Mouse (Mus musculus): ENCODE measurements around the gene Mlph.

Gene Mlph

DNA sequence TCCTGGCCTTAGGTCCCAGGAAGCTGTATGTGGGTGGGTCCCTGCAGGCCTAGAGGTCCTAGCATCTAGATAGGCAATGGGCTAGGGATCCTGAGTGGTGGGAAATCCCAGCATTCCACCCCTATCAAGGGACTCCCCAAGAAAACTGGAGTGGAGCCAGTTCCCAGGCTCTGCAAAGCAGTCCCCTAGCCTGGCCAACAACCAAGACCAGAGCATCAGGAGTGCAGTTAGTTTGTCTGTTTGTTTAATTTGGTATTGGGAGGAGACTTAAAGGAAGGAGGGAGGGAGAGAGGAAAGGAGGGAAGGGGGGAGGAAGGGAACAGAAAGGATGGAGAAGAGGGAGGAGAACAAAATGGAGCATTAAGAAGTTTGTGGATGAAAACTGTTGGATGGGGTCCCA, 5.7 kb upstream of the Mlph start:
- no peak for DNase-seq (ENCODE audit: low spot score)

DNA sequence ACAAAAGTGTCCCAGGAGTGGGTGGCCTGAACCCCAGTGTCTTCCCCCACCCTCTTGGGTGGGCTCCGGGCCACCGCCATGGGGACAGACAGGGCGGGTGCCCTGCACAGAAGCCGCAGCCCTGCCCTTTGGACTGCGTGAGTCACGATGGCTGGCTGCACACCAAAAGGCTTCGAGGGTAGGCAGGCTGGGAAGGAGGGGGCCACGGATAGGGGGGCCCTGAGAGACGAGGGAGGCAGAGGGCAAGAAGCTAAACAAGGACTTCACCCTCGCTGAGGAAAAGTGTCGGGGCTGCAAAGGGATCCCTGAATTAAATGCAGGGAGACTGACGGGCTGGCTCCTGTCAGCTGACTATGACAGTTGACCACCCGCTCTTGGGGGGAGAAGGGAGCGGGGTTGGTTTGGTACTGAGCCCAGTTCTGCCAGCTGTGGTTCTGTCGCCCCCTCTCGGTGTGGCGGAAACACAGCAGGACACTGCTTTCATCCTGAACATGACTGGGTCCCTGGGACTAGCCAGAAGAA, 5.2 kb upstream of the Mlph start:
- no peak for DNase-seq (ENCODE audit: low spot score)

DNA sequence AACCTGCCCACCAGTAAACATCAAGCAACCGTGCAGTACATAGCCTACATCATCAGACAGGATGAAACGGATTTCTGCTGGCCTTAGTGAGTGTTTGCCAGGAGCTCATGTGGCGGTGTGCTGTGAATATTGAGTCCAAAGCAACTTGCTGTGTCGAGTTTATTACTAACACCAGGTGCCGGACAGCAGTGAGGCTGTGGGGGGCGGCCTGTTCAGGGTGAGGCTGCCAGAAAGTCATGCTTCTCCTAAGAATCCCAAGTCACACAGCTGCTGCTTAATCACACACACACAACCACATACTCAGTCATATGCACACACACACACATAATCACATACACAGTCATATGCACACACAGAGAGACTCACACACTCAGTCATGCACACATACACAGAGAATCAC, 1.7 kb upstream of the Mlph start:
- no peak for DNase-seq (ENCODE audit: low spot score)

DNA sequence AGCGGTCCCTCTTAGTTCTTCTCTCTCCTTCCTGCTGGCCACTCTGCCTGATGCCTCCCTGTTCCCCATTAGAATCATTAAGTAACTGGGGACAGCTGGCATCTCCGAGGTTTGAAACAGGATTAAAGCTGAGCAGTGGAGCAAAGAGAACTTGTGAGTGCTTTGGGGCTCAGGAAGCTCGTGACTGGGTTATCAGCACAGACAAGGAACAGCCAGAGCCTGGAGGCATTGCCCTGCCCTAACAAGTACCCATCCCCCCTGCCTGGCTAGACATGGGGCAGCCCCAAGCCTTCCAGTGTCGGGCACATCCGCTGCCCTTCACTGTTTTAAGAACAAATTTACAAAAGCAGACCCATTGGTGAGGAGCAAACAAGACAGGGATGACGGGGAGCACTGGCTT, 2.6 kb downstream of the Mlph start:
- peak; percentile 39 for DNase-seq (ENCODE audit: low spot score)

DNA sequence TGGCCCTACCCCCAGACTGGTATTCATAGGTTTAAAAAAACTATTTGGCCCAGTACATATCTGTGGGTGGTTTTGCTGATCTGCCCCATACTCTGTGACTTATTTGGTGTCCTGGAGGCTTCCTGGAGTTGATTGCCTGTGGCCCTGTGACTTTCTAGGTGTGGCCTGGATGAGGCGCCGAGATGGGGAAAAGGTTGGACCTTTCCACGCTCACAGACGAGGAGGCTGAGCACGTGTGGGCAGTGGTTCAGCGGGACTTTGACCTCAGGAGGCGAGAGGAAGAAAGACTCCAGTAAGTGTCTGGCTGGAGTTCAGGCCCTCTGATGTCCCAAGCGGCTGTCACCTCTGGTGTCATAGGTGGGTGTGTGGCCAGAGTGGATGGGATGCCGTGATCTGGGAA, 6.8 kb downstream of the Mlph start:
- DNase-seq (ENCODE audit: low spot score) = no peak

DNA sequence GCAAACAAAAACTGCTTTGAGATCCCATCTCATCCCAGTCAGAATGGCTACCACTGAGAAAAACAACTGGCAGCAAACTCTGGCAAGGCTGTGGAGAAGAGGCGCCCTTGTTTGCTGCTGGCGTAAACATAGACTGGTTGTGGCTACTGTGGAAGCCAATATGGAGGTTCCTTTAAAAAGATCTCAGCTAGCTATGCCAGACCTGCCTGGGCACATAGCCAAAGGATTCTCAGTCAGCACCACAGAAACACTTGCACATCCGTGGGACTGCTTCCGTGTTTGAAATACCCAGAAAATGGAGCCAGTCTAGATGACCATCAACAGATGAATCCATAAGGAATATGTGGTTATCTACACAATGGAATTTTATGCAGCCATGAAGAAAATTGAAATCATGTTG, 11.1 kb downstream of the Mlph start:
- no peak for DNase-seq (ENCODE audit: low spot score)

DNA sequence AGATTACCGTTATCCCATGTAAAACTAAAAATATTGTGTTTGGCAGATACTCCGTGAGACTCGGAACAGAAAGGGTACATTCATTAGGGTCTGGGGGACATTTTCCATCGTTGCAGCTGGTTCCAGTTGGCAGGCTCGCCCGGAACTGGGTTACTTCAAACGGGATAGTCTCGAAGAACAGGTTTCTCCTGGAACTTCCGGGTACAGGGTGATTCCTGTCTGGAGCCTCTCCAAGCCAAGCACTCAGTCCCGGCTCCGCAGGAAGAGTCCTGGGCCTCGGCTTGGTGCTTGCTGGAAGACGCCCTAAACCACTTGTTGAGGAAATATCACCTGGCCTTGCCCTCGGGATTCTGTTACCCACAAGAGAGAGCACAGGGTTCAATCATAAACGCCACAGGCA, 12.4 kb downstream of the Mlph start:
- DNase-seq (ENCODE audit: low spot score) = peak; percentile 40

DNA sequence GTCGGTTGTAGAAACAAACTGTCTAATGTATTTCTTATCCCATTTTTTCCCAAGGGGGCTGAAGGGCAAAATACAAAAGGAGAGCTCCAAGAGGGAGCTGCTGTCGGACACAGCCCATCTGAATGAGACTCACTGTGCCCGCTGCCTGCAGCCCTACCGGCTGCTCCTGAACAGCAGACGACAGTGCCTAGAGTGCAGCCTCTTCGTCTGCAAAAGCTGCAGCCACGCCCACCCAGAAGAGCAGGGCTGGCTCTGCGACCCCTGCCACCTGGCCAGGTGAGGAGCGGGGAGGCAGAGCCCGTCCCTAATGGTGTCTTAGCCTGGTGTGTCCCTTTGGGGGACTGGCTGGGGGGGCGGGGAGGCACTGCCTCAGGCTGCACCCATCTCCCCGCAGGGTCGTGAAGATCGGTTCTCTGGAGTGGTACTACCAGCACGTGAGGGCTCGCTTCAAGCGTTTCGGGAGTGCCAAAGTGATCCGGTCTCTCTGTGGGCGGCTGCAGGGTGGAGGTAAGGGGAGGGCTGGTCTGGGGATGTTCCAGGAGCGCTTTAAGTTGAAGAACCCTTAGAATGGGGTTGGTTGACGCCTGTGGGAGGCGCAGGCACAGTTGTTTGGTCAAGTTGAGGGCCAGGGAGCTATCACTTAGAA, 13.2 kb downstream of the Mlph start:
- DNase-seq (ENCODE audit: low spot score) = no peak

DNA sequence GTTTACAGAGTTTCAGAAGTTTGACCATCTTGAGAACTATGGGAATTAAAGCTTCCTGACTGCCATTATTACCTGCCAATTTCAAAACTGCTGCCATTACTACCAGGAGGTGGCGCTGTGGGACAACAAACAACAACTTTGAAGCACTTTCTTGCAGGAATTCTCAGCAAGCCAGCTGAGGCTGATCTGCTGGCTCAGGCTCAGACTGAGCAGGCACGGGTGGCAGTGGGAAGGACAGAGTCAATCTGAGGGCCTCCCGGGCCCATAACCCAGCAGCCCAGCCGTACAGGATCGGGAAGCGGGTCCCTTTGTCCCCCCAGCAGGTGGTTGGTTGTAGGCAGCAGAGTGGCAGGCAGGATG, 13.7 kb downstream of the Mlph start:
- DNase-seq (ENCODE audit: low spot score) = peak; percentile 72

DNA sequence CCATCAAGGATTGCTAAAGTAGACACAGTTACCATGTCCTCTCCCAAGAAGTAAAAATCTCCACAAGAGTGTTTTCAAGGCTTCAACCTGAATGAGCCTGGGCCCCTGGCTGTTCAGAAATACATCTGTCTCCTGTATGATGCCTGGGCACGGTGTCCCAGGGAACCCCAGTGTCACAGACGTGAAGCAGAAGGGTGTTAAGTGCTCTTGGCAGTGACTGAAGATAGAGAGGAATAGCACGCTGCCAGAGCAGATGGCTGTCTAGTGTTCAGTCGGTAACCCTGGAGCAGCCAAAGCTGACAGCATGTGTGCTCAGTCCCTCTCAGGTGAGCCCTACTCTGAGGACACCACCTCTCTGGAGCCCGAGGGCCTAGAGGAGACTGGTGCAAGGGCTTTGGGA, 18.1 kb downstream of the Mlph start:
- no peak for DNase-seq (ENCODE audit: low spot score)

DNA sequence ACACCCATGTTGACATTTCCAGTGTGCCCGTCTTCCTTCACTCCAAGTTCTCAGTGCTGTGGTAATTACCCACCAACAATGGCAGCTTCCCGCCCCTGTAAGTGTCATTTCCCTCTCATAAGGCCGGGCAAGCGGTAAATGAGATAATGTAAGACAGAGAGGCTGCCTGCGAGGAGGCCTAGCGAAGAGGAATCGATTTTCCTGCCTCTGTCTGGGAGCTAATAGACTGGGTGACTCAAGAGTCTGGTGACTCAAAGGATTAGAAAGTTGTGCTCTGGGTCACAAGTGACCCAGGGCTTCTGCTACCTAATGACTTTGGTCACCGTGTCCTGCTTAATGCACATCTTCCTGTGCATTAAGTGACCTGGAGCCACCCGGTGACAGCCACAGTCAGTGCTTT, 22.1 kb downstream of the Mlph start:
- no peak for DNase-seq (ENCODE audit: low spot score)

DNA sequence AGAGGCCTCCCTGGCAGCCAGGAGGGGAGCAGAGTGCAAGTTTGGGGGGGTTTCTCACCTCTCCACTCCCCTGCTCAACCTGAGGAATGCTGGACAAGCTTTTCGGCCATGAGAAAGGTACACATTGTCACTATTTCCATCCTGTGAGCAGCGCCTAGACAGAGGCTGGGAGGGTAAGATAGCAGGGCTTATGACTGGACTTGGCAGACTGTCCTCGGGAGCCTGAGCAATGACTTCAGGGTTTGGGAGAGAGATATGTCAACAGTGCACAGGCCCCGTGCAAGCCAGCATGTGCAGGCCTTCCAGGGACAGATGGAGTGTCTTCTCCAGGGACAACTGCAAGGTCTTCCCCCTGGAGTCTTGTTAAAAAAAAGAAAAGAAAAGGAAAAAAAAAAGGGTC, 25.1 kb downstream of the Mlph start:
- no peak for DNase-seq (ENCODE audit: low spot score)

DNA sequence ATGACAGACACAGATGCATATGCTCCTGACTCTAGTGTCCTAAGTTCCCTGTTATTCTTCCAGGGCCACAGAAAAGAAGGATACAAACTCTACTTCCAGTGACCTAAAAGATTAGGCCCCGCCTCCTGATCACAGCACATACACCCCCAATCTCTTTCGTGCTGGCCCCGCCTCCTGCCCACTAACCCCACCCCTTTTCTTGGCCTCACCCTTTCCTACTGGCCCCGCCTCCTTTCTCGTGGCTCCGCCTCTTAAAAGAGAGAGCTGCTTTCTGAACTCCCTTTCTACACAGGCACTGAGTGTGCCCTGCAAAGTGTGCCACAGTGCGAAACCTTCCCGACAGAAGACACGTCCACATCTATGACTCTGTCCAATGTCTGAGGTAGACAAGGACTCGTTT, 30.3 kb downstream of the Mlph start:
- no peak for DNase-seq (ENCODE audit: low spot score)

DNA sequence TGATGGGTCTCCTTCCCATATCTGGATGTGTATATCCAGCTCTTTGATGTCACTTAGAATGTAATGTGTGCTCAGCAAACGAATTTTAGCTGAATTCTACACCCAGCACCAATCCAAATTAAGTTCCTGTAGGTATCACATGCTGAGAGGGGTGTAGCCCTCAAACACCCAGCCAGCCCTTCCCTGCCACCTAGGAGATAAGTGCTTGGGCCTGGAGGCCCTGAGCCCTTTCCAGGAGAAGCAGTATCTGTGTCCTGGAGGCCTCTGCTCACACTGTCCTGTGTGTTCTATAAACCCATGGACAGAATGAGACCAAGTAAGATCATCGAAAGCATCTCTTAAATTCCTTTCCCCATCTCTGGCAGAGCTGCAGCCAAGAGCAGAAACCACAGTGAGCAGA, 32.4 kb downstream of the Mlph start:
- DNase-seq (ENCODE audit: low spot score) = no peak

DNA sequence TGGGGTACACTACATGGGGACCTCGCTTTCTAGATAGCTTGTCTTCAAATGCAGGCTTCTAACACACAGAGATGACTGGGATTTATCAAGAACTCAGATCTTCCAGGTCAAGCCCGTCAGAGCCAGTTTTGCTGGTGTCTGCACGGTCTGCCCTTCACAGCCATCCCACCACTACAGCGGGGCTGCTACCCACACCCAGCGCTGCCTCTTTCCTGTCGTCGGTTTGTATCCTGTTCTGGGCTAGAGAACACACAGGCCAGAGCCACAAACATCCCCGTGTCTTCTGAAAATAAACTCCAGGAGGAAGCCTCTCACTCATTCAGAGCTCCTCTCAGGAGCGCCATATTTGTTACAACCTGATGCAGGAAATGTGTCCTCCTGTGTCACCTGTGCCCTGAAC, 34.4 kb downstream of the Mlph start:
- no peak for DNase-seq (ENCODE audit: low spot score)

DNA sequence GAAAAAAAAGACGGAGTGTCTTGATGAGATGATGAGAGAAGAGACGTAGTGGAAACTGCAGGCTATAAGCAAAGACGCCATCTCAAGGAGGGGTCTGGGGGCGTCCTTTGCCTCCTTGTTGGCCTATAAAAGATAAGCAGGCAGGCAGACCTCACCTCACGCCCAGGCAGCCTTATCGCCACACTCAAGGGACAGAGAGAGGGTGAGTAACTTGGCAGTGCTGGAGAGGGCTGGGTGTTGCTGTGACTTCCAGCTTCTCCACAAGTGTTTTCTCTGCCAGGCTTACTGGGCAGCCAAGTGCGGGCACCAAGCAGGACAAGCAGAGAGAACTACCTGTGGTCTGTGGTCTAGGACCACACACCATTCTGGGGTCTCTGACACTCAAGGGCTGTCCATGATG, 36.8 kb downstream of the Mlph start:
- no peak for DNase-seq (ENCODE audit: low spot score)

DNA sequence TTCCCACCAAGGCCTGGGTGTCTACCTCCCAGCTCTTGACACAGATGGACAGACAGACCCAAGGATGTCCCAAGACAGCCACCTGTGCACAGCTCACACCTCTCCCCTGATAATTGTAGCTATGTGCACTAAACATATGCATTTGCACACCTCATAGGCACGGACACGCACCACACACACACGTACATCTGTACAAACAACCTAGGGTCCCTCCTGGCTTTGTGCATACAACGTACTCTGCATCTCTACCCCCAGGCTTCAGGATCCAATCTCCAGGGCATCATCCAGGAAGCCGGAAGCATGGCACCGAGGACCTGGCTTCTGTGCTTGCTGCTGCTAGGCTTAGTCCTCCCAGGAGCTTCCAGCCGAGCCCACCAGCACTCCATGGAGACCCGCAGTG, 37.9 kb downstream of the Mlph start, which contains the start of gene Prlh:
Prlh (plus strand) TSS at position 301 of the 400 bp plus-strand sequence.
- DNase-seq (ENCODE audit: low spot score) = no peak

DNA sequence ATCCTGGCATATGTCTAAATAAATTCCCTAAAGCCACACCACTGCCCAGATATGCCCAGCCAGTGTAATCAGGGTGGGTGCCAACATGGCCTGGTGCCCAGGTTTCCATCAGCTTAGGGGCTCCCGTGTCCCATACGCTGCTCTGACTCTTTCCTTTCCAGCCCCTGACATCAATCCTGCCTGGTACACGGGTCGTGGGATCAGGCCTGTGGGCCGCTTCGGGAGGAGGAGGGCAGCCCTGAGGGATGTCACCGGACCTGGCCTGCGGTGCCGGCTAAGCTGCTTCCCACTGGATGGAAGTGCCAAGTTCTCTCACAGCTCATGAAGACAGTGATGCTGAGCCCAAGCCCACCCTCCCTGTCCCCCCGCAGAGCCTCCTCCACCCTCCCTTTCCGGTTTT, 38.8 kb downstream of the Mlph start:
- no peak for DNase-seq (ENCODE audit: low spot score)

DNA sequence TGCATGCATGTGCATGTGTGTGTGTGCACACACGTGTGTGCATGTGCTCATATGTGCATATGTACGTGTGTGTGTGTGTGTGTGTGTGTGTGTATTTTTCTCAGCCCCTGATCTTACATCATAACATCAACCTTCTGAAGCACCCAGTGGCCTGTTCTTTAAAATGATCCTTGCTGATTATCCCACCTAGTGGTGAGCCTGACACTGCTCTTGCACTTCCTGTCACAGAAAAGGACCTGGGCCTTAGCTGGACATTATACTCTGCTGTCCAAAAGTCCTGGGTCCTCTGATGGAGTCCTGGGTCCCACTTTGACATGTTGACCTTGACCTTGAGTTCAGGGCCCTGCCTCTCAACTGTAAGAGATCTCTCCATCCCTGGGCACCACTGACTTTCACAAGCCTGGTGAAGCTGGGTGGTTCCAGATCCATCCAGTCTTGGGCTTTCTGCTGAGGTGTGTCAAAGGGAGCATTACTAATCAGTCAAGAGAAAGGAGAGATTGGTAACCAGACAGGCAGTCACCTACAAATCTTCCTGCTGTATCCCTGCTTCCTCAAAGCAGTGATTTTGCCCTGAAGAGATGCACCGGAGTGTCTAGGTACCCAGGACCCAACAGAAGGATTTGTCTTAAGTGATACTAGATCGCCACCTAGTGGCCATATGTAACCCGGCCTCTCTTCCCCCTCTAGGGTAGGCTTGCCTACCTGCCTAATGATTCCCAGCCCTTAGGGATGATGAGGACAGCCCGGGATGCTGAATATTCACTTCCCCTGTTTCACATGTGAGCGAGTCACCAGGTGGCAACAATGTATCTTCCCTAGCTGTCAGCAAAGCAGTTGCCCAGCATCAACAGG, 41.6 kb downstream of the Mlph start:
- peak; percentile 66 for DNase-seq (ENCODE audit: low spot score)

DNA sequence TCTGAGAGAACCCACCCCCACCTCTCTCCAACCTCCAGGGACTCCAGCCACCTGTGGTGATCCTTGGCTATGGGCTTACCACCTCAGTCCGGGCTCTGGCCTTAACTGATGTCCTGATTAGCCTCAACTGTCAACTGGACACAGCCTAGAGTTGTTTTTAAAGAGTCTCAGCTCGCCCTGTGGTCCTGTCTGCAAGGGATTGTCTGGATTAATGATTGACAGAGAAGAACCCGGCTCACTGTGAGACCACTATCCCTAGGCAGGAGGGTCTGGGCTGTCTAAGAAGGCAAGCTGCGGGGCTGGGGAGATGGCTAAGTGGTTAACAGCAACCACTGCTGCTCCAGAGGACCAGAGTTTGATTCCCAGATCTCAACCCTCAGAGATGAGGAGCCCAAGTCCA, 47.6 kb downstream of the Mlph start:
- DNase-seq (ENCODE audit: low spot score) = no peak

DNA sequence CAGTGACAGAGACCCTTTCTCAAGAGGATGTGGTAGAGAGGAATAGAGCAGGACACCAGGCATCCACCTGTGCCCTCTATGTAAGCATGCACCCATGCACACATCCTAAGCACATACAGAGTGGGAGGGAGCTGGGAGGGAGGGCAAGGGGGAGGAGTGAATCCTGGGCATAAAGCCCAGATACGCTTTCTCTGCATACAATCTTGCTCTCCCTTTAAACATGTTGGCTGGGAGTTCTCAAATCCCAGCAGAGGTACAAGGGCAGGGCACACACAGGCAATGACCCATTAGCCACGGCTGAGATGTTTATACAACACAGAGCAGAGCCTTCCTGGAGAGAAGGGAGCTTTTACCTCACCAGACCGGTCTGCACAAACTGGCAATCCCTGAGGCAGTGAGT, 48.1 kb downstream of the Mlph start:
- no peak for DNase-seq (ENCODE audit: low spot score)

DNA sequence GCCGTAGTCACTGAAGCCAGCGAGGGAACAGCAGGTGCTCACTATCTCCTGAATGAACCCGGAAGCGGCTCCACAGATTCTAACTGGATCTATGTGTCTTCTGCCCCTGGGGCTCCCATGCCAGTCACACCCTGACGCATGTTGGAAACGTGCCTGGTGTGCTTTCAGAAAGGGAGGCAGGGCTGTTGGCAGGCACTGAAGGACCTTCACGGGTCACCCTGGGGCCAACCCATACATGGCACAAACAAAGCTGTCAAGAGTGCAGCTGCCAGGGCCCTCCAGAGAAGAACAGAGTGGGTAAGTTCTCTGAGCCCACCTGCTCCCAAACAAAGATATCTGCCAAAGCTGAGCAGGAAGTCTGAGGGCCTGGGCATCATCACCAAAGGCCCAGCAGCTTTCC, 52.7 kb downstream of the Mlph start:
- peak; percentile 52 for DNase-seq (ENCODE audit: low spot score)

DNA sequence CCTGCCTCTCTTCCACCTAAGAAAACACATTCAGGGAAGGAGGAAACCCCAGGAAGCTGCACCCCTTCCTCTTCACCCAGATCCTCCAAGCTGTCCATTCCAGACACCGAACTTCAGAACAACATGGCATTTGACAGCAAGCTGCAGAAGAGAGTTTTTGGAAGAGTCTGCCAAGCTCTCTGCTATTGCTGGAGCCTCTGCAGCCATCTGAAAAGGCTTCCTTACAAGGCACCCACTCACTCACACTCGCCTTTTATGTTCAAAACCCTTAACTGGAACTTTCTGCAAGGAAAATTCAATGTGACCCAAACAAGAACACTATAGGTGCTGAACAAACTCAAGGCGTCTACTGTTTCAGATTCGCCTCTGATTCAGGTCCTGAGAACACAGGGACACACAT, 53.8 kb downstream of the Mlph start:
- no peak for DNase-seq (ENCODE audit: low spot score)

DNA sequence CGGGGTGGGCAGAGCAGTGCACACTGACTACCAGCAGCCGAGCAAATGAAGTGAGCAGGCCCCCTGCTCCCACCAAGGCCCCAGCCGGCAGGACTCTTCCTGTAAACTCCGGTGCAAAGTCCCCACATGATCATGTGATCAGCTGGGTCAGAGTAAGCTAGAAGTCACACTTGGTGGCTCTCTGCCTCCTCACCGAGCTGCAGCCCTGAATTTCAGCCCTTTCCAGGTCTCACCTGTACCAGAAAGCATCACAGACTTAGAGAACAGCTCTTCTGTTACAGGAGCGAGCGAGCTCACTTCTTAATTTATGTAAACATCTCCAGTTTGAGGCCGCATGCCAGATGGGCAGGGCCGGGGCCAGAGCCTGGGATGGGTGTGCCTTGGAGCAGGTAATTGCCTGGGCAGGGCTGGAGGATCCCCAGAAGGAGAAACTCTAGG, 54.5 kb downstream of the Mlph start, which contains the start of gene Rab17:
Rab17 (minus strand) TSS at position 315 of the 438 bp plus-strand sequence.
- DNase-seq (ENCODE audit: low spot score) = no peak

Data from testis, postnatal 14 days (tissue).